Mouse (Mus musculus): ENCODE measurements at regions not wholly inside any gene's neighbourhood (a gene's known extent, or its start where the extent isn't known, plus 50 kb on each side); places are given as distances from the start of the nearest gene placed in this dataset.

- ATAC-seq = no peak
- H3K9ac ChIP-seq (replicated peaks; ENCODE audit: low read length) = no peak overlapping the region
- H3K4me2 ChIP-seq (ENCODE audit: low read depth, low read length) = no peak overlapping the region
- no peak overlapping the region for H3K4me3 ChIP-seq (ENCODE audit: low read length)
- TF ChIP-seq CTCF (IDR thresholded peaks at IDR 0.05; ENCODE audit: low read depth) = no peak
- WGBS = 100% methylated on average over 2 of the region's 2 CpGs
- H3K36me3 ChIP-seq (ENCODE audit: insufficient read depth, low read length) = no peaks in the 10 kb centered on the region
- H3K4me1 ChIP-seq (ENCODE audit: insufficient read depth, low read length) = no peaks in the 10 kb centered on the region
- DNase-seq (ENCODE audit: low spot score) = no peak
- H3K27ac ChIP-seq = no peak overlapping the region
- H3K27me3 ChIP-seq (ENCODE audit: insufficient read depth, low read length) = no peaks in the 10 kb centered on the region
- no peaks in the 10 kb centered on the region for H3K9me3 ChIP-seq (ENCODE audit: low read length)
Observed at GRCm38 (mm10) chr19:26504027-26504426, 100.8 kb upstream of the Smarca2 start.

GRCm38 (mm10) chr19:26506802-26507201, 98.0 kb upstream of the Smarca2 start:
- ATAC-seq = no peak
- TF ChIP-seq CTCF (IDR thresholded peaks at IDR 0.05; ENCODE audit: low read depth) = no peak

DNA sequence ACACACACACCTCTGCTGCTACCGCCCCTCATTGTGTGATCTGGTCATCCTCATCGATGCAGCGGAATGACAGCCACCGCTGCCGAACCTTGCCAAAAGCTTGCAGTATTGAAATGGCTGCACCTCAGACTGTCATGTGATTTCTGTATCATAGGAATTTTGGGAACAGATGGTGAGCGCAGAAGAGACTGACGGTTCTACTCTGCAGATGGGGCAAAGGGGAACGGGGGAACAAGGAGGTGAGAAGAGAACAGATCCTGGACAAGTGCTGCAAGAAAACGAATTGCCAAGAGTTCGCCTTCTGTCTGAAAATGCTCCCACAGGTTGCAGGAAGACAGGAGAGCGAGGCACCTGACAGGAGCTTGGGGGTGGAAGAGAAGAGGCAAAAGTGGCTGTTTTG, 96.9 kb upstream of the Smarca2 start:
- Histone ChIP-seq H3K36me3 (ENCODE audit: insufficient read depth, low read length) (no peaks in the 10 kb centered on the region), H3K27me3 (ENCODE audit: insufficient read depth, low read length) (no peaks in the 10 kb centered on the region), H3K4me3 (ENCODE audit: low read length) (no peak overlapping the region), H3K4me2 (ENCODE audit: low read depth, low read length) (peak overlapping the region; percentile 42), H3K9me3 (ENCODE audit: low read length) (no peaks in the 10 kb centered on the region), H3K9ac (replicated peaks; ENCODE audit: low read length) (no peak overlapping the region), H3K27ac (no peak overlapping the region; the same call in 1 of the 2 replicates), H3K4me1 (ENCODE audit: insufficient read depth, low read length) (no peaks in the 10 kb centered on the region)
- DNase-seq (ENCODE audit: low spot score) (peak; percentile 24), ATAC-seq (no peak)
- no peak for TF ChIP-seq CTCF (IDR thresholded peaks at IDR 0.05; ENCODE audit: low read depth)
- WGBS = 52% methylated on average over 11 of the region's 11 CpGs

More at GRCm38 (mm10) chr19:26506802-26507201, 98.0 kb upstream of the Smarca2 start:
- Histone ChIP-seq H3K4me1 (ENCODE audit: insufficient read depth, low read length) (no peaks in the 10 kb centered on the region), H3K9ac (replicated peaks; ENCODE audit: low read length) (no peak overlapping the region), H3K36me3 (ENCODE audit: insufficient read depth, low read length) (no peaks in the 10 kb centered on the region), H3K27ac (no peak overlapping the region), H3K27me3 (ENCODE audit: insufficient read depth, low read length) (no peaks in the 10 kb centered on the region), H3K9me3 (ENCODE audit: low read length) (no peaks in the 10 kb centered on the region), H3K4me2 (ENCODE audit: low read depth, low read length) (no peak overlapping the region), H3K4me3 (ENCODE audit: low read length) (no peak overlapping the region)
- no peak for DNase-seq (ENCODE audit: low spot score)
- 75% methylated on average over 1 of the region's 1 CpGs for WGBS

DNA sequence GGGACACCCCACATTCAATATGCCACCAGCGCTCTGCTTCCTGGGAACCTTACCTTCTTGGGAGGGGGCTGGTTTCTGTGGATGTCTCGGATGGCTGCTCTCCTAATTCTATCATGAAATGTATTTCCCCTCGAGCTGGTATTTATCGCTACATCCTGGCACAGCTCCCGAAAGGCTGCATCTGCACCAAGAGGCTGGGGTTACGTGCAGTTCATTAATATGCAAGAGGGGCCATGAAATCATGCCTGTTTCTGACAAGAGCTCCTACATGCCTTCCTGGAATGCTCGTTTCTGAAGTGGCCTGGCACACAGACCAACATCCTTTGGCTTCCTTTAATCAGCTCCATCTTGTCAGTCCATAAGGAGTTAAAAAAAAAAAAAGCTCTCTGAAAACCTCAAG, 96.2 kb upstream of the Smarca2 start:
- Histone ChIP-seq H3K9ac (replicated peaks; ENCODE audit: low read length) (no peak overlapping the region), H3K4me2 (ENCODE audit: low read depth, low read length) (peak overlapping the region; percentile 42), H3K9me3 (ENCODE audit: low read length) (no peaks in the 10 kb centered on the region), H3K27me3 (ENCODE audit: insufficient read depth, low read length) (no peaks in the 10 kb centered on the region), H3K4me3 (ENCODE audit: low read length) (no peak overlapping the region), H3K36me3 (ENCODE audit: insufficient read depth, low read length) (no peaks in the 10 kb centered on the region), H3K27ac (no peak overlapping the region), H3K4me1 (ENCODE audit: insufficient read depth, low read length) (no peaks in the 10 kb centered on the region)
- ATAC-seq = 0 out of 2 replicates have a peak, but pooled peaks have one; percentile 33
- 23% methylated on average over 7 of the region's 7 CpGs for WGBS
- DNase-seq (ENCODE audit: low spot score) = peak; percentile 44
- TF ChIP-seq CTCF (IDR thresholded peaks at IDR 0.05; ENCODE audit: low read depth) = no peak

GRCm38 (mm10) chr19:26509240-26509639, 95.6 kb upstream of the Smarca2 start:
- Histone ChIP-seq H3K27me3 (ENCODE audit: insufficient read depth, low read length) (no peaks in the 10 kb centered on the region), H3K9me3 (ENCODE audit: low read length) (no peaks in the 10 kb centered on the region), H3K4me1 (ENCODE audit: insufficient read depth, low read length) (no peaks in the 10 kb centered on the region), H3K4me3 (ENCODE audit: low read length) (no peak overlapping the region), H3K9ac (replicated peaks; ENCODE audit: low read length) (no peak overlapping the region), H3K4me2 (ENCODE audit: low read depth, low read length) (no peak overlapping the region), H3K36me3 (ENCODE audit: insufficient read depth, low read length) (no peaks in the 10 kb centered on the region), H3K27ac (no peak overlapping the region)
- ATAC-seq (no peak), DNase-seq (ENCODE audit: low spot score) (no peak)
- WGBS = 63% methylated on average over 2 of the region's 2 CpGs
- TF ChIP-seq CTCF (IDR thresholded peaks at IDR 0.05; ENCODE audit: low read depth) = no peak

DNA sequence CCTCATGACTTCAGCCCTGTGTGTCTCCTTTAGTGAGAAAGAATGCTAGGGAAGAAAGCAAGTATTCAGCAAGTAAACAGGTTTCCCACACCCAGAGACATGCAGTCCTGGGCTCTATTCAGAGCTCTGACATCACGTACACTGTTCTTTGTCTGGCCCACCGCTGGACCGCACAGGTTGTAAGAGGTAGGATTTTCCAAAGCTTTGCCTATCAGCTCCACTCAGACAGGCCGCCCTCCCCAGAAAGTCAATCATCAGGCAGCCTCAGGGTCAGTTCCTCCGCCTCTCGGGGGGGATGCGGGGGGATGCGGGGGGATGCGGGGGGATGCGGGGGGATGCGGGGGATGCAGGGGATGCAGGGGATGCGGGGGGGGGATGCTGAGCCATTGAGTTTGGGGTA, 94.7 kb upstream of the Smarca2 start:
- H3K4me2 ChIP-seq (ENCODE audit: low read depth, low read length) = no peak overlapping the region
- no peak for DNase-seq (ENCODE audit: low spot score)
- H3K36me3 ChIP-seq (ENCODE audit: insufficient read depth, low read length) = no peaks in the 10 kb centered on the region
- no peaks in the 10 kb centered on the region for H3K9me3 ChIP-seq (ENCODE audit: low read length)
- H3K9ac ChIP-seq (replicated peaks; ENCODE audit: low read length) = no peak overlapping the region
- H3K4me1 ChIP-seq (ENCODE audit: insufficient read depth, low read length) = no peaks in the 10 kb centered on the region
- ATAC-seq = peak; percentile 43; the same call in 1 of the 2 replicates
- H3K4me3 ChIP-seq (ENCODE audit: low read length) = no peak overlapping the region
- H3K27ac ChIP-seq = no peak overlapping the region
- 66% methylated on average over 12 of the region's 12 CpGs for WGBS
- TF ChIP-seq CTCF (IDR thresholded peaks at IDR 0.05; ENCODE audit: low read depth) = no peak
- no peaks in the 10 kb centered on the region for H3K27me3 ChIP-seq (ENCODE audit: insufficient read depth, low read length)

DNA sequence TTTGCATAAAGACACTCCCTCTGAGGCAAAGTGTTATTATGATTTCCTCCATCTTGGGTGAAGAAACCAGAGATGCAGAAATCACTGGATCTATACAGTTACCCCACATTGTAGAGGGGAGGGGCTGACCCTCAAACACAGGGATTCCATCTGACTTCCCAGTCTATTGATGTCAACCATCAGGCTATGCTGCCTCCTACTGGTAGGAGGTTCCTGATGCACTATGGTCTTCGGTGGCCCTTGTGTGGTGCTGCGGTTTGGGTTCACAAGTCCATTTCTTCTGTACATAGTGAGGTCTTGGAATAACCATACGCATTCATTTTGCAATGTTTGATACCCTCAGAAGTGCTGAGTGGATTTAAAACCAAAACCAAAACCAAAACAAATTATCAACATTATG, 94.0 kb upstream of the Smarca2 start:
- Histone ChIP-seq H3K4me3 (ENCODE audit: low read length) (no peak overlapping the region), H3K4me1 (ENCODE audit: insufficient read depth, low read length) (no peaks in the 10 kb centered on the region), H3K9me3 (ENCODE audit: low read length) (no peaks in the 10 kb centered on the region), H3K9ac (replicated peaks; ENCODE audit: low read length) (no peak overlapping the region), H3K27me3 (ENCODE audit: insufficient read depth, low read length) (no peaks in the 10 kb centered on the region), H3K4me2 (ENCODE audit: low read depth, low read length) (no peak overlapping the region), H3K36me3 (ENCODE audit: insufficient read depth, low read length) (no peaks in the 10 kb centered on the region), H3K27ac (no peak overlapping the region)
- WGBS = 88% methylated on average over 3 of the region's 3 CpGs
- peak; percentile 34; the same call in 1 of the 2 replicates for TF ChIP-seq CTCF (IDR thresholded peaks at IDR 0.05; ENCODE audit: low read depth)
- ATAC-seq (no peak), DNase-seq (ENCODE audit: low spot score) (no peak)
